Mouse (Mus musculus) T-helper 2 cell (primary cell): Measurements from ENCODE around the gene Fam189a2.

Experiments used
- in situ Hi-C: fragments of 300-600 bp; cut with MboI, MseI; formaldehyde crosslinking; loops from one replicate; pipeline ENCODE4 v1.15.1; 2025; ENCODE audit warnings: high pct_unique_total_duplicates

Fam189a2 gene

DNA sequence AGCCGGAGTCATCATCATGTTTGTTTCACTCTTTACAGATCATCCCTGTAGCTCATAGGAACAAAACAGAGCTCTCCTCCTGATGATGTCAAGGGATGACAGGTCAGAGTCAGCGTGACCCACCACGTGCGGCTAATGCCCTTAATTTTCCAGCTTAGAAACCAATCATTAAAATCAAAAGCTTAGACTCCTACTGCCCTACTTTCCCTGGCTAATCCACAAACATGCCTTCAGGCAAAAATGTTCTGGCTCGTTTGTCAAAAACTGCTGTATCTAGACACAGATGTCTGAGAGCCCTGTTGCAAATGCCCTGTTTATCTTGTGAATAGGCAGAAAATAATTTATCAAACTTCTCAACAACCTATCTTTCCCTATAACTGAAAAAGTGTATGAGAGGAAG, 4.9 kb downstream of the Fam189a2 start:
- in situ Hi-C loops: no loop called here

- in situ Hi-C loops: no loop called here
Observed at GRCm38 (mm10) chr19:24024667-24025066, 6.2 kb downstream of the Fam189a2 start.

- in situ Hi-C loops: no loop called here
Observed at GRCm38 (mm10) chr19:24024131-24024530, 6.7 kb downstream of the Fam189a2 start.

- in situ Hi-C loops: no loop called here
Observed at GRCm38 (mm10) chr19:24023351-24023750, 7.5 kb downstream of the Fam189a2 start.

DNA sequence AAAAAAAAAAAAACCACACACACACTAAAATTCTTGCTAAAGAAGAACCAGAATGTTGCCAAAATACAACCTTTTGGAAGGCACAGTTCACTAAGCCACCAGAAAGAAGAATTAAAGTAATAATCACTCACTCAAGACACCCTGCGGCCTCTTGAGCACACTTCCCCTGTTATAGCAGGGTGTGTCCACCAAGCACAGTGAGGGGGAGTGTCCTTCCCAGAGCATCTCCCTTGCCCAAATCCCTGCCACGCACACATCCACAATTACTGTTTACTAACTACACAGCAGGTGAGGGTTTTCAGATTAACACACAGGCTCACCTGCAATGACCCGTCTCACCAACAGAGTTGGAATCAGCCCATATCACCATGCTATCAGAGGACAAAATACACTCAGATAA, 8.0 kb downstream of the Fam189a2 start:
- in situ Hi-C loops: no loop called here

DNA sequence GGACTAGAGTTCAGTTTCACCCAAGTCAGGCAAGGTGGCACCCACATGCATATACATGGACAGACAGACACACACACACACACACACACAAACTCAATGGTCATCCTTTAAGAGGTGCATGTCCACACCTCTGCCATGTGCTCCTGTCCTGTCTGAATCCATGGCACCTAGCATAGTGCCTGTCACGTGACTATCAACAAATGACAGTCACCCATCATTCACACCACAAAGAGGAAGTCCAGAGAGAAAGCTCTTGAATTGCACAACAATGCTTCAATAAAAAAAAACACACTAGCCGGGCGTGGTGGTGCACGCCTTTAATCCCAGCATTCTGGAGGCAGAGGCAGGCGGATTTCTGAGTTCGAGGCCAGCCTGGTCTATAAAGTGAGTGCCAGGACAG, 8.5 kb downstream of the Fam189a2 start:
- in situ Hi-C loops: no loop called here

GRCm38 (mm10) chr19:24020736-24021135, 10.1 kb downstream of the Fam189a2 start:
- in situ Hi-C loops: no loop called here

GRCm38 (mm10) chr19:24019609-24020008, 11.2 kb downstream of the Fam189a2 start:
- in situ Hi-C loops: no loop called here

GRCm38 (mm10) chr19:24018396-24018795, 12.4 kb downstream of the Fam189a2 start:
- in situ Hi-C loops: no loop called here

DNA sequence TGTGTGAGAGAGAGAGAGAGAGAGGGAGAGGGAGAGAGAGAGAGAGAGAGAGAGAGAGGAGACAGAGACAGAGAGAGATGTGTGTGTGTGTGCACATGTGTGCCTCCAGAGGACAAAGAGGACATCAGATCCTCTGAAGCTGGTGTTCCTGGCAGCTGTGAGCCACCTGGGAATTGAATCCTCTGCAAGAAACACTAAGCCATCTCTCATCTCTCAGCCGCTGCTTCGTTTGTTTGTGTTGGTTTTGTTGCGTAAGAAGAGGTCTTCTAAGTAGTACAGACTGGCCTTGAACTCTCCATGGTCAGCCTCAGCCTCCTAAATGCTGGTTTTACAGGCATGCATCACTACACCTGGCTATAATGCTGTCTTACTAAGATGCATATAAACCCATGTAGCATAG, 12.9 kb downstream of the Fam189a2 start:
- in situ Hi-C loops: no loop called here

DNA sequence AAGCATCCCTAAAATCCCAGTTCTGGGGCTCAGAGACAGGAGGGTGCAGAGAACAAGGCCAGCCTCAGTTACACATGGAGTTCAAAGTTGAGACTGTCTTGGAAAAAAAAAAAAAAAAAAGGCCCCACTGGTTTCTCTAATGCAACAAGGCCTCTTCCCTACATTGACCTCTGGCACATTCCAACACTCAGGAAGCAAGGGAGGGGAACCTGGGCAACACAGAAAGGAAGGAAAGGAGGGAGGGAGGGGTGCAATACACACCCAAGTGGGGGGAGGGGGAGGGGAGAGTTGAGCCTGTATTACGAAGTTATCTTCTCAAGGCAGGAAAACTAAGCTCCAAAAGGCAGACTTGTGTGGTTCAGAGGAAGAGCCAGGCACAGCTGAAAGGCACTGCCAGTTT, 13.4 kb downstream of the Fam189a2 start:
- in situ Hi-C loops: no loop called here

GRCm38 (mm10) chr19:24016706-24017386, 14.0 kb downstream of the Fam189a2 start:
- in situ Hi-C loops: no loop called here

- in situ Hi-C loops: no loop called here
Observed at GRCm38 (mm10) chr19:24013241-24013640, 17.6 kb downstream of the Fam189a2 start.

DNA sequence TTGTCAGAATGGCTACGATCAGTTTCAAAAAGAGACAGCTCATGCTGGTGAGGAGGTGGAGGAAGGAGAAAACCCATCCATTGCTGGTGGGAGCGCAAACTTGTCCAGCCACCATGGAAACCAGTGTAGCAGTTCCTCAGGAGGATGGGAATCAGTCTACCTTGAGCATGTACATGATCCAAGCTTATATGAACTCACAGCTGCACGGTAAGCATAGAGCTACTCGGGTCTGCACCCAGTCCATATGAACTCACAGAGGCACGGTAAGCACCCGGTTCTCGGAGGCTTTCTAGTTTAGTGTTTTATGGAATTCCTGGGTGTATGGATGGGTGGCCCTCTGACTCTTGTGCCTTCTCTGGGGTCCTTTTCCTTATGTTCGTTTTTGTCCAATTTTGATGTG, 18.3 kb downstream of the Fam189a2 start:
- in situ Hi-C loops: no loop called here

GRCm38 (mm10) chr19:24007638-24008360, 23.0 kb downstream of the Fam189a2 start:
- in situ Hi-C loops: no loop called here

DNA sequence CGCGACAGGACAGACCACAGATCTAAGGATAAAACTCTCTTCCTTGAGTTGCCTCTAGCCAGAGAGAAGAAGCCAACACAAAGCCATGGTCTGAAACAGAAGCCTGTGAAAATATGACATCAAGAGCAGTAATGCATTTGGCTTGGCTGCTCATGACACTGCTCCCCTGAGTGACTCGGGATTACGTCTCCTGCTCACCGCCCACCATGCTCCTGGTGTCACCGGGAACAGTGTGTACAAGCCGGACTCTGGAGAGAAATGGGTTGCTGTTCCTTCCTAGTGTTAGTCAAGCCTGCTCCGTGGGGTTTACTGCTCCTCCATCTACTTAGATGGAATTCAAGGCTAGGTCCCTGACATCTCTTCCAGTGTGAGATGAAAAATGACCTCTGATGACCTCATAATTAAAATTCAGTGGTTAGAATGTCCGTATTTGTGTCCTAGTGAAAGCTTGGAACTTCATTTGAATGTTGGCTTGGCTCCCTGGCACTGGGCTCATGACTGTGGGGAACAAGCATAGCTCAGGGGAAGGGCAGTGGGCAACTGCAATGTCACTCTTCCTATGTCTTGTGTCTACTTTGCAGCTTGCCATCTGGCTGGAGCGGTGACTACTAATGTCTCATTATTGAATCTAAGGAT, 23.7 kb downstream of the Fam189a2 start:
- in situ Hi-C loops: no loop called here

DNA sequence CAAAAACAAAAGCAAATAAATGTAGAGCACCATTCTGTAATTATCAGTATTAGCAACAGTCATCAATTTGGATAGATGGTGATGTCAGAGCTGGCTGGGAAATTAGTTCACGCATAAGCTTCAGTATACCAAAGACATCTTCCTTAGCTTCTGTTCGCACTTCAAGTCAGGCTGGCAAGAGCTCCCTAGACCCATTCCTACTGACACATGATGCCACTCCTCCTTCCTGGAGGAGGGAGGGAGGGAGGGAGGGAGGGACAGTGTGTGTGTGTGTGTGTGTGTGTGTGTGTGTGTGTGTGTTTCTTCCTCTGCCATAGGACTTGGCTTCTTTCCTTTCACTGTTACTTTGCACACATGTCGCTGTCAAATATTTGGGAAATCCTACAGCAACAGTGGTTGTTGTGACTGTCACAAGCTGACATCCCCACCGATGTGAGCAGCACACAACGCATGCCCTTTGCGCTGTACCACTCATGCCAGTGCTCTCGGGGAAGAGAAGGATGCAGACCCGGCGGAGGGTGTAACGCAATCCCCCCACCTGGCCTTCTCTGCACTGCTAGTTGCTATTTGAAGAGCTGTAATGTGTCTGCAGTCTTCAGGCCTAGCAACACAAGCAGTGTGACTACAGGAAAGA, 34.9 kb downstream of the Fam189a2 start:
- in situ Hi-C loops: no loop called here

DNA sequence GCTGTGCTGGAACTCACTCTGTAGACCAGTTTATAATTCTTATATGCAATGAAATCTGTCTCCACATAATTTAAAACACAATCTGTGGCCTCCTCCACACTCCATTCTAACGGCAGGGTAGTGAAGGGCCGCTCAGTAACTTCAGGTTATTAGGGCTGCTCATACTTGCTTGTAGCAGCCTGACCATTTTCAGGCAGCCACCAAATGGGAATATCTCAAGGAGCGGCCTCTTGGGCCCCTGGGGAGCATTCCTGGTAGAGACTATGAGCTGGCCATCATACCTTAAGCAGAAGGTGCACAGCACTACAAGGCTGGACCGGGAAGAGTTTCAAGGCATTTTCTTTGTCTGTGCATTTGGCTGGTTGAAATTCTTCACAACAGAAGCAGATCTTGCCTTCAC, 42.7 kb downstream of the Fam189a2 start:
- in situ Hi-C loops: no loop called here

DNA sequence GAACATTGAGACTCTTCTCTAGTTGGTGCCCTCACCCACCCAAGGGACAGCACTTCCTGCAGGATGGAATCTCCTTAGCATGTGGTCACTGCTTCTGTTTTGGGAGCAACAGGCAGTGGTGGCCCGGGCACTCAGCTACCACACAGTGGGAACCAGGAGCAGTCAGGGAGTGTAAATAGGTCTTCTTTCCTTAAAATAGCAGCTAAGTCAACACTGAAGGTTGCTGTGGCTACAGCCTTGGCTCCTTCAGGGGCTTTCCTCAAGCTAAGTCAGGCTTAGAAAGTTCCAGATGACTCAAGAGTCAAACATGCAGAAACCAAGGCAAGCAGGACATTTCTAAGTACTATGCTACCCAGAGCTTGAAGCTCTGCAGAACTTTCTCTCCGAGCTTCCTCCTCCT, 43.5 kb downstream of the Fam189a2 start:
- in situ Hi-C loops: no loop called here

DNA sequence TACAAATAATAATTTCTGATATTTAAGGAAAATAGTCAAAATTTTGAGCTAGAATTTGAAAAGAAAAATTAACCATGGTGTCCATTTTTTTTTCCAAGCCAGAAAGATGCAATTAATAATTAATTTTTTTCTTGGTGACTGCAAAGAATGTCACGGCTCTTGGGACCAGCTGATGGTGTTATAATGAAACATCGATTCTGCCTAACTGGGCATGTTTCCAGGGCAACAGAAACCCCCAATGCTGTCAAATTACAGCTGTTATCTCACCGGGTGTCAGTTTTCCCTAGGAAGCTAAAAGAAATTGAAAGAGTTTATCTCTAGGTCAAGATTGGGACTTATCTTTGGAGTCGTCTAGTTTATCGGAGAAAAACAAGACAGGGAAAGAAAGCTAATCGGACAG, 46.6 kb downstream of the Fam189a2 start:
- in situ Hi-C loops: no loop called here

GRCm38 (mm10) chr19:23980598-23980997, 50.2 kb downstream of the Fam189a2 start:
- in situ Hi-C loops: no loop called here

GRCm38 (mm10) chr19:23977901-23978443, 52.8 kb downstream of the Fam189a2 start:
- in situ Hi-C loops: no loop called here
